Mouse (Mus musculus): ENCODE measurements around the gene Uvssa. TPM values are rescaled to one million over a fixed set of nuclear protein-coding genes. Genes with fewer than 3 reads are reported as not detected.

Uvssa gene
- total RNA-seq, 2 experiments from 2014 or later, result 2.6 to 3.0 TPM

- no peak for DNase-seq
- intact Hi-C loops (cut with DNase I), result no loop called here
Measured at GRCm38 (mm10) chr5:33368651-33369050, 9.7 kb upstream of the Uvssa start.

GRCm38 (mm10) chr5:33371137-33371536 lies 7.2 kb upstream of the Uvssa start:
- DNase-seq, result no peak
- intact Hi-C loops (cut with DNase I), result loop anchor here (5.0 kb wide), 1 partner anchor 169 kb away; no protein-coding TSS in a partner anchor

GRCm38 (mm10) chr5:33371668-33372067 lies 6.7 kb upstream of the Uvssa start:
- no peak for DNase-seq
- intact Hi-C loops (cut with DNase I), result loop anchor here (5.0 kb wide), 1 partner anchor 169 kb away; no protein-coding TSS in a partner anchor

GRCm38 (mm10) chr5:33372331-33373038 lies 5.9 kb upstream of the Uvssa start:
- intact Hi-C loops (cut with DNase I), result loop anchor here (5.0 kb wide), 1 partner anchor 170 kb away; no protein-coding TSS in a partner anchor
- DNase-seq, result no peak

GRCm38 (mm10) chr5:33377176-33377575 lies 1.2 kb upstream of the Uvssa start:
- intact Hi-C loops (cut with DNase I), result loop anchor here (5.0 kb wide), 1 partner anchor 40 kb away; the partner anchor contains the start of gene Maea
- no peak for DNase-seq

GRCm38 (mm10) chr5:33377801-33378301 lies 498 bp upstream of the Uvssa start:
- no peak for DNase-seq
- intact Hi-C loops (cut with DNase I), result loop anchor here (2.0 to 5.0 kb wide), 2 partner anchors 41 to 105 kb away; partner anchors contain the start of gene Maea

- no peak for DNase-seq
- intact Hi-C loops (cut with DNase I), result no loop called here
Measured at GRCm38 (mm10) chr5:33387550-33387949, 9.2 kb downstream of the Uvssa start.

- intact Hi-C loops (cut with DNase I), result loop anchor here (2.0 to 5.0 kb wide), 3 partner anchors 49 to 193 kb away; no protein-coding TSS in a partner anchor
- peak; percentile 51 to 64 for DNase-seq
Measured at GRCm38 (mm10) chr5:33393803-33394202, 15.5 kb downstream of the Uvssa start.

- intact Hi-C loops (cut with DNase I), result no loop called here
- no peak for DNase-seq
Measured at GRCm38 (mm10) chr5:33395693-33396092, 17.3 kb downstream of the Uvssa start.

- intact Hi-C loops (cut with DNase I), result no loop called here
- DNase-seq, result no peak
Measured at GRCm38 (mm10) chr5:33396828-33397227, 18.5 kb downstream of the Uvssa start.

GRCm38 (mm10) chr5:33400819-33401218 lies 22.5 kb downstream of the Uvssa start:
- no peak for DNase-seq
- intact Hi-C loops (cut with DNase I), result no loop called here

GRCm38 (mm10) chr5:33420313-33420712 lies 42.0 kb downstream of the Uvssa start:
- intact Hi-C loops (cut with DNase I), result no loop called here
- DNase-seq, result no peak

- intact Hi-C loops (cut with DNase I), result no loop called here
- DNase-seq, result no peak
Measured at GRCm38 (mm10) chr5:33427461-33427860, 49.1 kb downstream of the Uvssa start.

GRCm38 (mm10) chr5:33430106-33430505 lies 51.8 kb downstream of the Uvssa start:
- DNase-seq, result no peak
- intact Hi-C loops (cut with DNase I), result no loop called here

- intact Hi-C loops (cut with DNase I), result no loop called here
- DNase-seq, result no peak
Measured at GRCm38 (mm10) chr5:33430511-33431172, 52.3 kb downstream of the Uvssa start.

- no peak for DNase-seq
- intact Hi-C loops (cut with DNase I), result no loop called here
Measured at GRCm38 (mm10) chr5:33431173-33432005, 53.0 kb downstream of the Uvssa start.

GRCm38 (mm10) chr5:33432057-33432935 lies 53.9 kb downstream of the Uvssa start:
- DNase-seq, result no peak
- intact Hi-C loops (cut with DNase I), result no loop called here

- intact Hi-C loops (cut with DNase I), result no loop called here
- no peak for DNase-seq
Measured at GRCm38 (mm10) chr5:33433201-33434138, 55.1 kb downstream of the Uvssa start, which contains the start of gene Nkx1-1. Gene Nkx1-1 (minus strand): TSS chr5:33433976.
